Mouse (Mus musculus): Measurements from ENCODE around the gene Mptx2. TPM values are rescaled to one million over a fixed set of nuclear protein-coding genes. Genes with fewer than 3 reads are reported as not detected.
"Not testable (repeated sequence)": the region's sequence is repeated elsewhere in the genome, so short reads cannot be mapped to it uniquely, and the experiment has no call there.

Gene Mptx2
- polyA plus RNA-seq, 1 experiment from 2014 or later: not detected

GRCm38 (mm10) chr1:173237004-173237403 is 40.6 kb downstream of the Mptx2 start:
- H3K9me3 ChIP-seq; H3K27ac ChIP-seq; H3K27me3 ChIP-seq (ENCODE audit: insufficient read depth, poor library complexity, severe bottlenecking); H3K4me3 ChIP-seq; H3K4me1 ChIP-seq (replicated peaks); DNase-seq (ENCODE audit: low spot score); H3K36me3 ChIP-seq: not testable (repeated sequence)
- WGBS: 88% methylated on average over 1 of the region's 1 CpGs

- Histone ChIP-seq H3K36me3 (no peaks in the 10 kb centered on the region), H3K4me1 (replicated peaks) (no peaks in the 10 kb centered on the region), H3K9me3 (no peaks in the 10 kb centered on the region), H3K4me3 (no peak within 1 kb of the TSS), H3K27ac (no peak within 1 kb of the TSS), H3K27me3 (ENCODE audit: insufficient read depth, poor library complexity, severe bottlenecking) (no peaks in the 10 kb centered on the region)
- 89% methylated on average over 2 of the region's 2 CpGs for WGBS
- DNase-seq (ENCODE audit: low spot score): no peak
These were observed 50.5 kb downstream of the Mptx2 start, which contains the start of gene Fcer1a for GRCm38 (mm10) chr1:173227081-173227480. Gene Fcer1a, minus strand, starts transcription at chr1:173227214.

Other genes starting within 250 kb of the Mptx2 start
- not detected in 2 replicates for gene Olfr1408, start 140.4 kb downstream of the Mptx2 start, polyA plus RNA-seq (2016; fragmentation: Nextera tagmentation; extraction: Ambion mirVana)
- gene Olfr1406, start 87.1 kb downstream of the Mptx2 start, polyA plus RNA-seq (2016; fragmentation: Nextera tagmentation; extraction: Ambion mirVana): not detected in 2 replicates
- gene Olfr218, start 80.0 kb downstream of the Mptx2 start, polyA plus RNA-seq (2016; fragmentation: Nextera tagmentation; extraction: Ambion mirVana): not detected in 2 replicates
- gene Olfr1404, start 65.4 kb downstream of the Mptx2 start, polyA plus RNA-seq (2016; fragmentation: Nextera tagmentation; extraction: Ambion mirVana): not detected in 2 replicates
- gene Fcer1a, start 50.6 kb downstream of the Mptx2 start, polyA plus RNA-seq (2016; fragmentation: Nextera tagmentation; extraction: Ambion mirVana): not detected in 2 replicates
- gene Olfr418, start 11.8 kb downstream of the Mptx2 start, polyA plus RNA-seq (2016; fragmentation: Nextera tagmentation; extraction: Ambion mirVana): not detected in 2 replicates
- 2.3 and 2.4 TPM in 2 replicates for gene Ackr1, start 56.0 kb upstream of the Mptx2 start, polyA plus RNA-seq (2016; fragmentation: Nextera tagmentation; extraction: Ambion mirVana)
- 3.9 and 4.8 TPM in 2 replicates for gene Aim2, start 73.1 kb upstream of the Mptx2 start, polyA plus RNA-seq (2016; fragmentation: Nextera tagmentation; extraction: Ambion mirVana)
- 3.9 and 17.7 TPM in 2 replicates for gene Cadm3, start 89.9 kb upstream of the Mptx2 start, polyA plus RNA-seq (2016; fragmentation: Nextera tagmentation; extraction: Ambion mirVana)
- not detected in 2 replicates for gene Ifi206, start 213.3 kb upstream of the Mptx2 start, polyA plus RNA-seq (2016; fragmentation: Nextera tagmentation; extraction: Ambion mirVana)

All from hindbrain, embryonic 10.5 days (tissue).